10 mouse cellular contexts compared by ENCODE assay signal in genomic region chr14:21929048-21929447, GRCm38 (mm10).
"Had no signal": no experiment of that assay in that cellular context is flagged by ENCODE, and none has a peak within 500 bp of the region (broad histone marks: within the 10 kb centered on the region; RNA-seq: fewer than 3 reads in every experiment).

No protein-coding gene starts in this region.

- ATAC-seq: liver, postnatal 0 days; lung, postnatal 0 days; midbrain, embryonic 13.5 days; midbrain, embryonic 15.5 days had no signal

- DNase-seq: liver, postnatal 0 days; lung, adult 2 months; lung, postnatal 4 days; right cerebral cortex, postnatal 14 days; thymus, adult 2 months; thymus, postnatal 25 days; thymus, postnatal 4 days had no signal
